Mouse (Mus musculus) cerebellum, adult 2 months (tissue): ENCODE measurements around the gene Cbr1.

Source experiments
- CTCF ChIP-seq: fragments of 200-500 bp; IDR thresholded peaks from 2 replicates; pipeline ENCODE4 v1.5.1; 2011; ENCODE audit warnings: low read depth, mild to moderate bottlenecking, control low read depth, low read length, moderate library complexity, borderline replicate concordance; ENCODE audit not compliant: insufficient read depth
- POLR2A ChIP-seq: fragments of 200-500 bp; IDR thresholded peaks from 2 replicates; pipeline ENCODE4 v1.6.1; 2011; ENCODE audit warnings: low read length, control low read depth, borderline replicate concordance; ENCODE audit not compliant: insufficient read depth

DNA sequence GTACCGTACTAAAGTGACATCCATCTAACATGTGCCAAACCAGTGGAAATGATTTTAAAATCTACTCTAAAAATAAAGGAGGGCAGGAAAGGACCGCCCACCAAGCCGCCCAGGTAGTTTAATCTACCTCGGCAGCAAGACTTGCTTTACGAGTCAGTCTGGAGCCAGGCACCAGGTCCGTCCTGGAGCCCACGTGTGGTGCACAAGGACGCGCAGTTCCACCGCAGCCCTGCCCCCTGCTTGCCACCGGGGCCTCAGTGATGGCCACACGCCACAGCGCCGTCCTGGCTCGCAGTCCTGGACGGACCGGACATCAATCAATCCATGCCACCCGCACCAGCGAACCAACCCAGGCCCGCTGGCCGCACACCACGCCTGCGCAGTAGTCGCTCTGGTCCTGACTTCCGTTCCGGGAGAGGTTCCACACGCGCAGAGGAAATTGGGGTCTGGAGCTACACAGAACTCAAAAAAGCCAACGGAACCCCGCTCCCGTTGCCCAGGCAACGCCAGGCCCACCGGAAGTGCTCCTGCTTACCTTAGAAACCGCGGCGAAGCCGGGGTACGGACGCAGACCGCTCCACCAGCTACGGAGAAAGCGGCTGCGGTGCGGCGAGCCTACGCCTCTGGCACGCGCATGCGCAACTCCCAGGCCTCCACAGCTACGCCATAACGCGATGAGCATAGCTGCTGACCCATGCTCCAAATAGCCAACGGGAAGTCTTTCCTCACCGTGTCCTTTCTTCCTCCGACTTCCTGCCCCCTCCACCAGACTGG, 2.0 kb upstream of the Cbr1 start, which contains the start of gene Setd4:
- TF ChIP-seq POLR2A (peak; percentile 90), CTCF (no peak)
